Mouse (Mus musculus): ENCODE measurements at regions not wholly inside any gene's neighbourhood (a gene's known extent, or its start where the extent isn't known, plus 50 kb on each side); places are given as distances from the start of the nearest gene placed in this dataset.

GRCm38 (mm10) chr7:78023591-78023990, 714.2 kb downstream of the Ntrk3 start:
- no peak for TF ChIP-seq CTCF (conservative IDR thresholded peaks at IDR 0.05; ENCODE audit: low read length)
- TF ChIP-seq POU5F1 (IDR thresholded peaks at IDR 0.05; ENCODE audit: borderline replicate concordance, low read length), result no peak

Data from E14TG2a.4 (cell line).